Mouse (Mus musculus): Measurements from ENCODE around the gene Olfr788. TPM values are rescaled to one million over a fixed set of nuclear protein-coding genes. Genes with fewer than 3 reads are reported as not detected.

Olfr788 gene
- not detected for total RNA-seq (2021)
- long read RNA-seq, experiment 1: 0 reads
- long read RNA-seq, experiment 2: 0 reads

GRCm38 (mm10) chr10:129470698-129471097, at the start of gene Olfr788:
Gene Olfr788 (plus strand): TSS chr10:129470998.
- DNase-seq: no peak

- DNase-seq: no peak
Observed at GRCm38 (mm10) chr10:129427006-129427405, 43.8 kb upstream of the Olfr788 start, which contains the start of gene Olfr786. Gene Olfr786 (plus strand): TSS chr10:129427306.

GRCm38 (mm10) chr10:129461562-129461961, 9.2 kb upstream of the Olfr788 start, which contains the start of gene Olfr787:
Gene Olfr787 (plus strand): TSS chr10:129461862.
- no peak for DNase-seq

- no peak for DNase-seq
Observed at GRCm38 (mm10) chr10:129473256-129473655, 2.5 kb downstream of the Olfr788 start.

- DNase-seq: no peak
Observed at GRCm38 (mm10) chr10:129473723-129474122, 2.9 kb downstream of the Olfr788 start.

GRCm38 (mm10) chr10:129484452-129484851, 13.7 kb downstream of the Olfr788 start, which contains the start of gene Olfr789:
Gene Olfr789 (plus strand): TSS chr10:129484752.
- DNase-seq: no peak

GRCm38 (mm10) chr10:129490101-129490500, 19.3 kb downstream of the Olfr788 start:
- DNase-seq: no peak

- DNase-seq: no peak
Observed at GRCm38 (mm10) chr10:129498192-129498591, 27.4 kb downstream of the Olfr788 start, which contains the start of gene Olfr790. Gene Olfr790 (plus strand): TSS chr10:129498492.

- DNase-seq: no peak
Observed at GRCm38 (mm10) chr10:129521492-129521891, 50.7 kb downstream of the Olfr788 start, which contains the start of gene Olfr791. Gene Olfr791 (plus strand): TSS chr10:129521792.

Other genes starting within 250 kb of the Olfr788 start
- gene Olfr774, start 234.8 kb upstream of the Olfr788 start, total RNA-seq (2021): not detected
- not detected for gene Olfr775, start 222.6 kb upstream of the Olfr788 start, total RNA-seq (2021)
- not detected for gene Olfr776, start 211.9 kb upstream of the Olfr788 start, total RNA-seq (2021)
- gene Olfr777, start 199.5 kb upstream of the Olfr788 start, total RNA-seq (2021): not detected
- gene Olfr780, start 152.9 kb upstream of the Olfr788 start, total RNA-seq (2021): not detected
- not detected for gene Olfr781, start 142.1 kb upstream of the Olfr788 start, total RNA-seq (2021)
- not detected for gene Olfr782, start 122.1 kb upstream of the Olfr788 start, total RNA-seq (2021)
- gene Olfr784, start 86.9 kb upstream of the Olfr788 start, total RNA-seq (2021): not detected
- not detected for gene Olfr785, start 65.6 kb upstream of the Olfr788 start, total RNA-seq (2021)
- gene Olfr786, start 43.7 kb upstream of the Olfr788 start, total RNA-seq (2021): not detected
- gene Olfr787, start 9.1 kb upstream of the Olfr788 start, total RNA-seq (2021): not detected
- gene Olfr789, start 13.8 kb downstream of the Olfr788 start, total RNA-seq (2021): not detected
- gene Olfr790, start 27.5 kb downstream of the Olfr788 start, total RNA-seq (2021): not detected
- gene Olfr791, start 50.8 kb downstream of the Olfr788 start, total RNA-seq (2021): not detected
- not detected for gene Olfr792, start 68.2 kb downstream of the Olfr788 start, total RNA-seq (2021)
- gene Olfr794, start 96.7 kb downstream of the Olfr788 start, total RNA-seq (2021): not detected
- gene Olfr796, start 141.6 kb downstream of the Olfr788 start, total RNA-seq (2021): not detected
- not detected for gene Olfr798, start 156.9 kb downstream of the Olfr788 start, total RNA-seq (2021)
- gene Olfr799, start 166.5 kb downstream of the Olfr788 start, total RNA-seq (2021): not detected
- not detected for gene Olfr800, start 186.7 kb downstream of the Olfr788 start, total RNA-seq (2021)
- gene Olfr801, start 202.9 kb downstream of the Olfr788 start, total RNA-seq (2021): not detected
- not detected for gene Olfr802, start 217.2 kb downstream of the Olfr788 start, total RNA-seq (2021)
- not detected for gene Olfr803, start 223.3 kb downstream of the Olfr788 start, total RNA-seq (2021)
- gene Olfr804, start 232.2 kb downstream of the Olfr788 start, total RNA-seq (2021): not detected